Mouse (Mus musculus) forelimb bud, embryonic 11.5 days (tissue): Measurements from ENCODE around the gene Clpsl2.

ENCODE experiments used
- DNase-seq: peaks from one replicate; pipeline ENCODE4 v3.0.0-alpha.2; 2012; ENCODE audit warnings: low read depth, low spot score

The Clpsl2 gene

DNA sequence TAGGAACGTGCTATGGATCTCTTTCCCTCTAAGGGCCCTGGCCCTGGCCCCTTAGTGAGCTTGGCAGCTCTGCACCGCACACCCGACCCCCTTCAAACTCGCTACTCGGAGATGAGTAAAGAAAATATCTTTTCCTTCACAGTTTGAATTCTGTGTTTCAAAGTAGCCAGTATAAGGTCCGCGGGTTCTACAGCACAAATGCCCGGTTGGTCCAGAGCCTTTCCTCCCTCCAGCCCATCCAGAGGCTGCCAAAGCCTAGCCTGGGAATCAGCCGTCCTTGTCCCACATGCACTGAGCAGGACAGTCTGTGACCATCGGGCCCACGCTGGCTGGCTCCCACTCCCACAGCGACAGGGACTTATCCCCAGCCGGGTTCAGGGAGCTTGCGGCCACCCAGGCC, at the start of gene Clpsl2:
Gene Clpsl2, plus strand, starts transcription at position 301 of the 400 bp plus-strand sequence.
- no peak for DNase-seq

DNA sequence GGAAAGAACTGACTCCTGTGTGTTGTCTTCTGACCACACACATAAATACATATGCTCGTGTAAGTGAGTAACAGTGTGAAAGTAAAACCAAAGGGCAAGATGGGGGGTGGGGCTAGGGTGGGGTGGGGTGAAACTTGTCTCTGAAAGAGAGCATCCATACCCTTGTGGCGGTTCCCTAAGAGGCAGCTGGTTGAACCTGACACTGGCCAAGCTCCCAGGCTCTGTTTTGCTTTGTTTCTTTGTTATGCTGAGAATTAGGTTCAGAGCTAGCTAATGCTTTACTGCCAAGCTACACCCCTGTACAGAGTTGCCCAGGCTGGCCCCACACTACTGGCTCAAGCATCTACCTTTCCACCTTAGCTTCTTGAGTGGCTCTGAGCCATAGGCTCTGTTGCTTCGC, 48.7 kb upstream of the Clpsl2 start:
- no peak for DNase-seq

DNA sequence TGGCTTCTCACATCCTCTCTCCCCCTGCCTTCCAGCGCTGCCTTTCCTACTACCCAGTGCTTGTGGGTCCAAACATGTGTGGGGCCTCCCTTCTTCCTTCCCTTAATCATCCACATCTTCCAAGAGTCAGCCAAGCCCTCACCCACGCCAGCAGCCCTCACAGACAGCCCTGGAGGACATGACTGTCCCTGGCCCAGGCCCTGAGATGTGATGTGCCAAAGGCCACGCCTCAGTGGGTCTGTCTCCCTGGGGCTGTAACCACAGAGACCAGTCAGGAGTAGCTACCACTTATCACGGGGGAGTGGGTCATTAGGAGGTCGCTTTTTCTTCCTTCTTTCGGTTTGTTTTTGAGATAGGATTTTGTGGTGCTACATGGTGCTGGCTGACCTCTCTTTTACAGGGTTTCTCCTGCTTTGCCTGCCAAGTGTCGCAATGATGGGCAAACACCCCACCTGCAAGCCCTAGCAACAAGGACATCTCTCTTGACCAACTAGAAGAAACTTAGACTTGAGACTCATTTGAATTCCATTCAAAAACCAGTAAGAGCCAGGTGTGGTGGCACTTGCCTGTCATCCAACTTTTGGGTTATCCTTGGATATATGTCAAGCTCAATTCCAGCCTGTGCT, 46.9 kb upstream of the Clpsl2 start:
- no peak for DNase-seq

DNA sequence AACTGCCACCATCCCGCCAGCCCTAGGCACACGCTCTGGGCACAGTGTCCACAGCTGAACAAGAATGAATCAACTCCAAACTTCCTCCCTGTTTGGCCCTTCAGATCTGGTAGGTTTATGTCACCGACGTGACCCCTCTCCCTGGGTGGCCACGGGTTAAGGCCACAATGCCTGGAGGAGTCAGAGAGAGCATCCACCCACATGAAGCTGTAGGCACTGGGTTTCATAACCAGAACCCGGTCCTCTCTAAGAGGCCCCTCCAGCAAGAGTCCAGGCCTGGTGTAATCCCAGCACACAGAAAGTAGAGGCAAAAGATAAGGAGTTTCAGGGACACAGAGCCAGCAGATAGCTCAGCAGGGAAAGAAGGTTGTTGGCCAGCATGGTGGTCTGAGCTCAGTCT, 45.0 kb upstream of the Clpsl2 start:
- no peak for DNase-seq

DNA sequence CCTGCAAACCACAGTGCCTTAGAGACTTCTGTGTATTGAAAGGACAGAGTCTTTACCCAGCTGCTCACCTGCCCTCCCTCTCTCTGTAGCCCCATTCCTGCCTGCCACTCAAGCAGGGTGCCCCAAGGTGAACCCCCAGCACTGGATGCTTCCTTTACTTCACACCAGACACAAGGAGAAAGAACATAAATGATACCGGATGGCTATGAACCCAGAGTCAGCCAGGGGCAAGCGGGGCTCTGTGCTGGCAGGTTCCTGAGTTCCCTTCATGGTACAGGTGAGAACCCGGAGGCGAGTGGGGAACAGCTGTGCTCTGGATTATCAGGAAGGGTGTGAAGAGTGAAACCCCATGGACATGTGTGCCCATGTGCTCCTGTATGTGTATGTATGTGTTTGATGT, 43.6 kb upstream of the Clpsl2 start:
- DNase-seq, result no peak

DNA sequence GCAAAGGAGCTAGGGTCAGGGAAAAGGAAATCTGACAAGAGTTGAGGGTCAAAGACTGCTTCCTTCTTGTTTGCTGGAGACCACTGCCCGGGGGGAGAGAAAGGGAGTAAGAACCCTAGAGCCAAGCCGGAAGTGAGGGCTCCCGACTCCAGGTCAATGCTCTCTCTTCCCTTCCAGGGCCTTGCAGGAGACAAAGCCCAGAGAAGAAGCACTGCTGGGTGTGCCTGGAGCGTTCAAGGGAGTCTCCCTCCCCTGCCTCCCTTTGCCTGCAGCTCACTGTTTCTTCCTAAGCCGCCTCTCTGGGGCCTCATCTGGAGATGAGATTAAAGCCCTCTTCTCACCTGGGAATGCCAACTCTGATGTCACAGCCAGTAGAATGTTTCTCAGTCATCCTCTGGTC, 42.3 kb upstream of the Clpsl2 start:
- DNase-seq, result no peak

DNA sequence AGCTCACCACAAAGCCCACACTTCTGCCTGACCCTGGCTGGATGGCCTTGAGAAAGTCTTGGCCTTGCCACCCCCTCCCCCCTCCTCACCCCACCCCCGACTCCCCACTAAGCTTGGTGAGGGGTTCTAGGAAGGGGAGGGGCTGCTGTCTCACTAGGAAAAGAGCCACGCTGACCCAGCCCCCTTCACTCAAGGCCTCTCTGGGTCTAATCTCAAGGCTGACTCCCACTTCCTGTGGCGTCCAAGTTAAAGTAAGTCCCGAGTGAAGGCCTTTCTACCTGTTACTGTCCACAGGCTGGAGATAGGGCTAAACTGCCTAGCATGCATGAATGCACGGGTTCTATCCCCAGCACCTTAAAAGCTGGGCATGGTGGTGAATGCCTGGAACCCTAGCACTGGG, 41.7 kb upstream of the Clpsl2 start:
- no peak for DNase-seq

DNA sequence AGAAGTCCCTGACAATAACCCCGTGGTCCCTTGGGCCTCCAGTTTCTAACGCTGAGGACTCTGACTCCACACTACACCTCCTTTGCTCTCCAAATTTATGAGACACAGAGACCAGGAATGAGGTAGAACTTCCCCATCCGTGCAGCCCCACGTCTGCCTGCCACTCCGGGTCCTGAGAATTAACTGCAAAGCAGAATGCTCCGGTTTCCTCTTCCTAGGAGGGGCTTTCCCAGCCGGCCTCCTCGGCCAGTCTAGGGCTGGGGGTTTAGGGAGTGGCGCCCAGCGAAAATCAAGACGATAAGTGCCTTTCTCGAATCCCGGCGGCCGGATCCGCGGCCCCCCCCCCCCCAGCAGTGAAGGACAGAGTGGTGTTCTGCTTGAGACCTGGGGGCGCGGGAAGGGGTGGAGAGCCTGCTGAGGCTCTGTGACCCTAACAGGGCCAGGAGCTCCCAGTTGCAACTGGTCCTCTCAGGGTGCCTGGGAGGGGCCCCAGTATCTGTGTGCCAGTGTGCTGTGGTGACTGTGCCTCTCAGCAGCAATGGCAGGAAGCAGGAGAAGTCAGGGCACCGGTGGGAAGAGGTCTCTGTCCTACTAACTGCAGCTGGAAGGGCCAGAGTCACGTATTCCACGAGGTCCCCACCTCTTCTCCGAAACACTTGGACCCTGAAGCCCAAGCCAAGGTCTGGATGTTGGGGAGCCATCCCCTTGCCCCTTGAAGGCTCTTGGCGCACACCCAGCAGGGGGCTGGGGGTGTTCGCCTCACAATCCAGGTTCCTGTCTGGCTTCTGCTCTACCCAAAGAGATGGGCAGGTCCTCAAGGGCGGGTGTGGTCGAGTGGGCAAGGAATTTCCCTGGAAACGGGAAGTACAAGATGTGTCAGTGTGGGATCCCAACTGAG, 38.5 kb upstream of the Clpsl2 start:
- no peak for DNase-seq

DNA sequence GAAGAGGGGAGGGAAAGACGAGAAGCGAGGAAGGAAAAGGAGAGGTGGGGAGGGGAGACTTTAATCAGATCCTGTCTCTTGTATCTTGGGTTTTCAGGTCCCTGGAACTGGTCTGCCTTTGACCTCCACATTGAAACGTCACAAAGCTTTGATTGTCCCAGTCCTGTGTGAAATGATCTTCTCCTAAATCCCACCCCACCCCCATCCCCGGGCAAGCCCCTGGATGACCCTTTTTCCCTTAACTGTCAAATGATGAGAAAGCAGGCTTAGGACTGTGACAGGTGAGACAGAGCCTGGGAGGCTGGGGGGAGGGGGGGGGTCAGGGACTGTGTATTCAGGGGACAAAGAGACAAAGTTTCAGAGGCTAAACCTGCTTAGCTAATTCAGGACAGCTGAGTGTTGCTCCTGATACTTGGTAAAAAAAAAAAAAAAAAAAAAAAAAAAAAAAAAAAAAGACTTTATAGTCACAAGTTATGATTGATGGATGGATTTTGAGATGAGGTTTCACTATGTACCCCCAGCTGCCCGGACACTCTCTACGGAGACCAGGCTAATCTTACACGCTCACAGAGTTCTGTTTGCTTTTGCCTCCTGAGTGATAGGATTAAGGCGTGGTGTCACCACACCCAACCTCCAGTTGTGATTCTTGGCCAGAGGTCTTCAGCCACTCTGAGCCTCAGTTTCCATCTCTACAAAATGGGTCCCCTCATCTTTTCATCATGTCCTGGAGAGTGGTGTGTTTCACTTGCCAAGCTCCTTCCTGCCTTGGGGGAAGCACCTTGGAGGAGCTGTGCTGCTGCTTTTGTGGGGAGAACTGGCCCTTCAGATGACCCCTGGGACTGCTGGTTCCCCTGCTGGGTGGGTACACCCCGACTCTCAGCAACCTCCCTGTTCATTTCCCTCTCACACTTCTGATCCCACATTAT, 37.3 kb upstream of the Clpsl2 start:
- no peak for DNase-seq

DNA sequence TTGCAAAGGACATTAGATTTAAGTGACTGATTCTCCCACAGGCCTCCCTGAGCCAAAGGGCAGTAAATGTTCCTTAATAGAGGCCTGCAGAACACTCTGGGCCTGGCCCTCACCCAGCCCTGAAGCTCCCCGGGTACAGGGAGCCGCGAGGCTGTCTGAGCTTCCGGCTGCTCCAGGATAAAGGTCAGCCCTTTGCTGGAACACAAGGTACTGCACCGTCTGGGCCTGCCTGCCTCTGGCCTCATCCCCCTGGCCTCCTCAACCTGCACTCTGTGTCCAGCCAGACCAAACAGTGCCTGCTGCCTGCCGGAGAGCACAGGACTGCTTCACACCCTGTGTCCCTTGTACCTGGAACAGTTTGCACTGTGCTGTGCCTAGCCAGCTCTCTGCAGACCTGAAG, 36.5 kb upstream of the Clpsl2 start:
- no peak for DNase-seq

DNA sequence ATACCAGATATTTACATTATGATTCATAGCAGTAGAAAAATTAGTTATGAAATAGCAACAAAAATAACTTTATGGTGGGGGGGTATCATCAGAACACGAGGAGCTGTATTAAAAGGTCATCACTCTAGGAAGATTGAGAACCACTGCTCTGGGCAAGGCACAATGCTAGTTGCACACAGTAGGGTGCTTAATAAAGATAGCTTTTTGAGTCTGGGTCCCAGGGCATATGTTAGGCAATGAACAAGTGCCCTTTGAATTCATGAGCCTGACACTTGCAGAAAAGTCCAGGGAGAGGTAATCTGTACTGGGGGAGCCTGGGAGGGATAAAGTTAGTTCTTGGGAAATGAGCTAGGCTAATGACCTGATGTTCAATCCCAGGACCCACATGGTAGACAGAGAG, 35.9 kb upstream of the Clpsl2 start:
- no peak for DNase-seq

DNA sequence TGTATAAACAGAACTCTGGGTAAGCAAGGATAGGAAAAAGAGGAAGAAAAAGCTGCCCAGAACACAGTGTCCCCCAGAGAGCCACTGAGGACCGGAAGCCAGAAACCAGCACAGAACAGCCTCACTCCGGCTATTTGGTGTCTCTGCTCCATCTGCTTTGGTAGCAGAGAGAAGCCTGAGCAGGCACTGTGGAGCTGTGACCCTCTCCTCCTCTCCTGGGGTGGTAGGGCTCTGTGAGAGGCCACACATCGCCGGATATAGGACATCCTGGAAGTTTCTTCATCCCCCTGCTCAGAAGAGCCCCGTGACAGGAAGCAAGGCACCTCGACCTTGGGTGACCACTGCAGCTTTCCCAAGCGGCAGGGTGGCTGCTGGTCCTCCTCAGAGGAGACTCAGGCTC, 35.4 kb upstream of the Clpsl2 start:
- no peak for DNase-seq

DNA sequence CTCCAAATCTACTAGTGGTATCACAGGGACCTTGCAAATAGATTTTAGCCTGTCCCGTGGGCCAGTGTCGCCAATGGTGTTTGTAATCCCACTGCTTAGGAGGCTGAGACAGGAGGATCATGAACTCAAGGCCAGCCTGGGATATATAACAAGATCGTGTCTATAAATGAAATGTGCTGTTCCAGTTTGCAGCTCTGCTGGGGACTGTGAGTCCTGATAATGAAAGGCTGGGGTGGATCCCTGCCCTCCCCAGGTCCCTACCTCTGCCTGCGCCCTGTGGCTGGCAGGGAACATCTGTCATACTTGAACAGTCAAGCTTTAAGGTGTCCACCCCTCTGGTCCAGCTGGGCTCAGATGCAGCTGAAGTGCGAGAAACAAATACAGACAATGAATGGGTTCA, 34.7 kb upstream of the Clpsl2 start:
- DNase-seq, result no peak

DNA sequence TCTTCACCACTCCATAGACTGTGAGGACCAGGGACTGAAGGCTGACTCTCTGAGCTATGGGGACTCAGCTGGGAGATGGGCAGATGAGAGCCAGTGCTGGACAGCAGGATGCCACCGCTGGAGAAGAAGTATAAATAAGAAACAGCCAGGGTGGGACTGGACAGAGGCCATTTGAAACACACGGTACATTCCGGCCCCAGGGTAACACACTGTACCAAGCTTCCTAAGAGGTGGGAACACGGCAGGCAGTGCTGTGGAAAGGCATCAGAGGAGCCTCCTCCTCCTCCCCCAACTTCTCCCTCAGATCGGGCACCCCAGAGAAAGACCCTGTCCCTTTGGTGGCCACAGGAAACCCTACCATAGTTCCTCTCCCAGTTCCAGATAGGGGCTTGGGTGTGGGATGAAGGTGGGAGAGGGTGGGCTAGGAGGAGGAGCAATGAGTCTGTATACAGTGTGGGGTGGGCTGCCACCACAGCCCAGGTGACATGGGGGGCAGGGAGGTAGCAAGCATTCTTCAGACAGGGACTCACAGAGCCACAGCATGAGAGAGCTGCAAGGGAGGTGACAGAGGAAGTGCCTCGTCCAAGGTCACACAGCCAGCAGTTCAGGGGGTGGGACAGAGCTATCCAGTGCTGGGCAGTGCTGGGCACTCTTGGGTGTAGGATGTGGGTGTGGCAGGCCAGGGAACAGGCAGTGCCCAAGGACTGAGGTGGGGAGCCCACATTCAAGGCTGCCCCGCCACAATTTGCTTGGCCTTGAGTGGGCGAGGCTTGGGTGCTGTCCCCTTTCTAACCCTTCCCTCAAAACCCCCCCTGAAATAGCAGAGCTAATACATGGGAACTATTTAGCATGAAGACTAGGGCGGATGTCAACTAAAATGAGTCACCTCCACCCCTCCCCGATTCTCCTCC, 33.5 kb upstream of the Clpsl2 start:
- no peak for DNase-seq

DNA sequence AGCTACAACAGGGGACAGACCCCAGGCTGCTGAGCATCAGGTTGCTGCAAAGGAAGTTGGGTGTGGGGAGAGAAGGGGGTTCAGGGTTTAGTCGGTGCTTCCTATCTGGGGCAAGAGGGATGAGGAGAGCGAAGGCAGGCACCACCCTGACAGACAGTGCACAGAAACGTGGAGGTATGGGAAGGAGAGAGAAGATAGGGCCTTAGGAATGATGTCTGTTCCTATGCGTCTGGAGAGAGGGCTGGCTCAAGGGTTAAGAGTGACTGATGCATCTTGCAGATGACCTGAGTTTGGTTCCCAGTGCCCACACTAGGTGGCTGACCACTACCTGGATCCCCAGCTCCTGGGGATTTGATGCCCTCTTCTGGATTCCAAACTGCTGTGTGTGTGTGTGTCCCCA, 32.3 kb upstream of the Clpsl2 start:
- DNase-seq, result no peak

DNA sequence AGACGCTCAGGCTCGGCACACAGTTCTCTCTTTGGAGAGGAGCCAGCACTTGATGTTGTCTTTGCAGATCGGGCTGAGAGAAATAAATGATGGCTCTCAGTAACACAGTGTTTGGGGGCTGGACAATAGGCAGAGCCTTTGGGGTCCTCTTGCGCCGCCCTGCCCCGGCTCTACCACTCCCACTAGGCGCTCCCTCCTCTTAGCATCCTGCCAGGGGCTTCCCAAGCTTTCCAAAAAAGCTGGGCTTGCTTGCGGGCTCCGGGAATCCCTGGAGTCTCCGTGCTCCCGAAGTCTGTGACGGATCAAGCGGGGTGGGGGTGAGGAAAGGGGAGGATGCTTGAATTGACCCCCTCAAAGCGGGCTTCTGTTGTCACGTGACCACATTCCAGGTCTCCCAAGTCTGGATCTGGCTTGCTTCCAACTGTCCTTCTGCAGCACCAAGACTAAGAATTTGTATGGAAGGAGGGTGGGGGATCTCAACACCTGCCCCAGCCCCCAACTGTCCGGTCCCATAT, 31.7 kb upstream of the Clpsl2 start, which contains the start of gene Fkbp5:
Gene Fkbp5, minus strand, starts transcription at position 87 of the 515 bp plus-strand sequence.
- DNase-seq, result peak; percentile 49

DNA sequence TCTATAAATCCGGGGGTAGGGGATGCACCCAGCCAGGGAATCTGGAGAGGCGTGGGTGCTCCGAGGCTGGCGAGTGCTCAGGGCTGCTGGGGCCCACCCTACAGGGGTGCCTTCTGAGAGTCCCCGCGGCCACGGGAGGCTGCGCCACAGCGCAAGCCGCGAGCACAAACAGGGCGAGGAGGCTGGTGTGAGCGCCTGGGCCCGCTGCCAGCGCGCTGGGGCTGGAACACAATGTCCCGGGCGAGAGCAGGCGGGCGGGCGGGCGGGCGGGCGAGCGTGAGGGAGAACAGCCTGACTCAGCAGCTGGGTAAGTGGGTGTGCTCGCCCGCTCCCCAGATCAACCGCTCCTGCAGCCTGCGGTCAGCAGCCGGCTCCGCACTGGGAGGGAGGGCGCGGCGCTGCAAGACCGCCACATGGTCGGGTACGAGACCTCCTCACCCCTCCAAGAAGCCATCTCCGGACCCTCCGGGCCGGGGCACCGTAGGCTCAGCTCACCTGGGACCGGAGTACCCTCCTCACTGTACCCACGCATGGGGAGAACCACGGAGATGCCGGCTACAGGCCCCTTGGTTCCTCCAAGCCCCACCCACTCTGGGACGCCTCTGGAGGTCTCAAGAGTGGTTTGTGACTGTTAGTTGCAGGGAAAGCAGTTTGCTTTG, 31.1 kb upstream of the Clpsl2 start:
- no peak for DNase-seq

DNA sequence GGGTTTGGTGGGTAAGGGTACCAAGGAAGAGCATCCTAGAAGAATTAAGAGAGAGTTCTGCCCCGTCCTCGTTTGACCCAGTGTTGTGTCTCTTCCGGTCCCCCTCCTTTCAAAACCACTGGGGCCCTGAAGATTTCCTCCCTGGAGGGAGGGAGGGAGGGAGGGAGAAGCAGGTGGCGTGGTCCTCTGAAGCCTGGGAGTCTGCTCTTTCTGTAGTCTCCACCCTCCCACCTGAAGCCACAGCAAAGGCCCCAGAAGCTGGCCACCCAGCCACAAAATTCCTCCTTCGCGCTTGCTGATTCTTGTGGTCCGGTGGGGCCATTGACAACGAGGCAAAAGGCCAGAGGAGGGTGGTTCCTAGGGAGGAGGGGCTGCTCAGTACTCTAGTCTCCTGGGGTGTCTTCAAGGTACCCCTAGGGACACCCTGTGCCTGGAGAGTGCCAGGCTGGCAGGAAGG, 30.6 kb upstream of the Clpsl2 start:
- DNase-seq, result no peak

DNA sequence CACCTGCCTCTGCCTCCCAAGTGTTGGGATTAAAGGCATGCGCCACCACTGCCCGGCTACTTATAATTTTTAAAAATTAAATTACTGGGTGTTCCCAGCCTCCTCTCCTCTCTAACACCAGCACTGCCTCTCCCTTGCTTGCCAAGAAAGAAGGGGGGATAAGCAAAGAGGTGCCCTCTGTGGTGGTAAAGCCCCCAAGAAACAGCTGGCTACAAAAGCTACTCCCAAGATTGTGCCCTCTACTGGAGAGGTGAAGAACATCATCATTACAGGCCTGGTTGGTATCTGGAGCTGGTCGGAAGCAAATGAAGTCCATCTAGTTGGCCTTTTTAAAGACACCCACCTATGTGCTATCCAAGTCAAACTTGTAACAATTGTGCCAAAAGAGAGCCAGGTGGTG, 29.4 kb upstream of the Clpsl2 start:
- no peak for DNase-seq

DNA sequence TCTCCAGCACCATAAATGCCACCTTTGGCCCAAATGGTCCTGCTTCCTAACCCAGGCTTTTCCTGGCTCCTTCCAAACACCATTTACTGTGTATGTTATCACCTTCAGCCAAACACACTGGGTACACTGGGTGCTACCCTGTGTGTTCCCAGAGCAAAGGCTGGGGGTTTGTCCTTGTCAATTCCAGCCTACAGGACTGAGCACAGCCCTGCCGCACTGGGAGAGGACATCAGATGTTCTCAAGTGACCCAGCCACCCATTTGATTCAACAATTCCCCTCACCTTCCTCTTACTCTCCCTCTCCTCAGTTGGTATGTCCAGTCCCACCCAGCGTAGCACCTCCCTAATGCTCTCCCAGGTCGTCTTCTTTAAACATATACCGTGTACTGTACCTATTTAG, 28.6 kb upstream of the Clpsl2 start:
- no peak for DNase-seq
